Mouse (Mus musculus): ENCODE data around the gene Gm17662.

DNA sequence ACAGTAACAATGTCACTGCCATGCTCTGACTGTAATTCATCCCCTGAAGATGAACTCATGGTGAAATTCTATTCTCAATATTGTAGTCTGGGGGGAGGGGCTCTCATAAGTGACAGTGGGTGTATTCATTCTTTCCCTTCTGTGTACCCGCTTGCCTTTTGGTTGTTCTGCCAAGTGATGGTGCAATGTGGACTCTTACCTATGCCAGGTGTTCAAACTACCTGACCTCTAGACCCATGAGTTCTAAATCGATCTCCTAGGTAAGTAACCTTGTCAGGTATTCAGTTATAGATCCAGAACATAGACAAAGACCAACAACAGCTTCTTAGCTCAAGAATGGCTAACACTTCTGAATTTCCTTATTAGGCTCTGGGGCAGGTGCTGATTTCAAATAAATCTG, 18.8 kb upstream of the Gm17662 start:
- TF ChIP-seq CTCF (IDR thresholded peaks at IDR 0.05; ENCODE audit: control insufficient read depth, insufficient read depth, insufficient replicate concordance, low read depth, low read length) (no peak), POLR2A (IDR thresholded peaks at IDR 0.05; ENCODE audit: control insufficient read depth, low read depth, low read length) (no peak)

Measured in testis, adult 2 months (tissue).